Mouse (Mus musculus) thymus, postnatal 4 days (tissue): ENCODE measurements around the gene Pcdh9.

Experiments used
- DNase-seq: peaks from one replicate; pipeline ENCODE4 v3.0.0; 2021

The Pcdh9 gene

GRCm38 (mm10) chr14:93786234-93786633 lies 104.2 kb downstream of the Pcdh9 start:
- DNase-seq = no peak

- DNase-seq = no peak
These were observed 105.4 kb downstream of the Pcdh9 start for GRCm38 (mm10) chr14:93785031-93785430.

DNA sequence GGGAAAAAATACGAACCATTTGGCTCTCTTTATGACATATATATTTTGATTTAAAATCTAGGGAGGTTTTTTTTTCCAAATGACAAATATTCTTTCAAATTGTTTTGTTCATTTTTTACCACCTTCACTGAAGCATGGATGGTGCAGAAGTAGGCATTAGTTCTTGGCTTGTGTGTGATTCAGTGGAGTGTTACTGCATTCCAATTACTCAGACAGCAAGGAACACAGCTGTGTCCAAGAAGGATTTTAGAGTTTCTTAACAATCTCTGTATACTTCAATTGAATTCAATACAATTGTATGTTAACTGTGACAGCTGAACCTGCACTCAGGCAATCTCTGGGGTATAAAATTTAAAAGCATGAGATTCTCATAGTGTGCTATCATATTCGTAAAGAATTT lies 127.6 kb downstream of the Pcdh9 start:
- DNase-seq = no peak

- DNase-seq = no peak
These were observed 156.3 kb downstream of the Pcdh9 start for GRCm38 (mm10) chr14:93734077-93734673.

DNA sequence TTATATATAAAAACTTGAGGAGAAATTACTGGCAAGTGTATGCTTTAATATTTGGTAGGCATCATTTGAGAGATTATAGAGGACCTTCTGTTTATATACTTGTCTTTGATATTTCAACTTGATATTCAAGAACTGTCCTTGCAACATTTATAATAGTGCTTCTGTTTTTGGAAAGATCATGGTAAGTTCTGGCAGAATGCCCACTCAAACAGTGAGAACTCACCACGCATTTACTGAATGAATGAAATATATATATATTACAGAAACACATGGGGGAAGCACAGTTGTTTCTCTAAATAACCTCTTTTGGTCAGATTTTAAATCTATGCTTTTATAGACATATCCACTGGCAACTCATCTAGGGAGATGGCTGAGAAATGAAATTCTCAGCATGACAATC lies 164.7 kb downstream of the Pcdh9 start:
- no peak for DNase-seq

DNA sequence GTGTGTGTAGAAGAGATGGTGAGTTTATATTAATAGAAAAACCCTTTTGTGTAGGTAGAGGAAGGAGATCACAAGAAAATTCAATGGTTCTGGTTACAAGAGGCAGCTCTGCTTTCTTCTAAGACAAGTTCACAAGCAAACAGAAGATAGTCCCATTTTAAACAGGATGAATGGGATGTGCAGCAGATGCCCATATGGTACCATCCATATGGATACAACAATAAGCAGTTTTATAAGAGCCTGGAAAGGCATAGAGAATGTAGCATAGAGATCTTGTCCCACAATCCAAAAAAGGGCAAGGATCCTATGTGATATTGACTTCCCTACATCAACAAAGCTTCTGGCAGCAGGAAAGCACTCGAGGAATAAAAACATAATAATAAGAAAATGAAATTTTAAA lies 171.3 kb downstream of the Pcdh9 start:
- DNase-seq = no peak

- no peak for DNase-seq
These were observed 177.1 kb downstream of the Pcdh9 start for GRCm38 (mm10) chr14:93713250-93713935.

GRCm38 (mm10) chr14:93708651-93709050 lies 181.8 kb downstream of the Pcdh9 start:
- no peak for DNase-seq

- DNase-seq = no peak
These were observed 188.9 kb downstream of the Pcdh9 start for GRCm38 (mm10) chr14:93701385-93702101.

DNA sequence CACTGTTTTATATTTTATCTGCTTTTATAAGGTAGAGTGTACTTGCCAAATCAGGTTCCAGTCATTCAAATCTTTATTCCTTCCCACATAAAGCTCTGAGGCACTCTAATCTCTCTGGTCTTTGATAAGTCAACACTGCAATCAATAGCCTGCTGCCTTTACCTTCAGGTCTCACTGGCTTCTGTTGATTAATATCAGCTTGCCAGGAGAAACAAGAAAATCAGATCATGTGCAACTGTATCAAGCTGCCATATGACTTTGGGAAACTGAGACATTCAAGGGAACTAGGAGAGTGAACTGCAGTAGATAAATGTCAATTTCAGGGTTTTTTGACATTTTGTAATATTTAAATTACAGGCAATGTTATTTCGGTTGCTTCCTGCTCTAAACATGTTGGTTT lies 189.6 kb downstream of the Pcdh9 start:
- no peak for DNase-seq

DNA sequence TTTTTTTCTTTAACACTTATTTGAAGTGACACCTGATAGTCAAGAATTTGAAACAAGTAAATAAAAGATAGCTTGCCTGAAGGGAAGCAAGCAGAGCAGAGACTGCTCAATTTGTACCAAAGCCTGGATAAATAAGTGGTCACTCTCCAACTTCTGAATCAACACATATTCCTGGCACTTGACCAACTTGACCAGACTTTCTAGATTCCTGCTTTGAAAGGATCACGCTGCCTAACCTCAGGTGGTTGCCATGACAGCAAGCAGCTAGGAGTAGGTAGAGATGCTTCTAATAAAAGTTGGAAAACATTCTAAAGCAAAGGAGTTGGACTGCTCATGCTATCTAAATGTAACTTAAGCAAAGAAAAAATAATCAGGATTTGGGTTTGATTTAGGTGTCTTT lies 205.8 kb downstream of the Pcdh9 start:
- DNase-seq = no peak

DNA sequence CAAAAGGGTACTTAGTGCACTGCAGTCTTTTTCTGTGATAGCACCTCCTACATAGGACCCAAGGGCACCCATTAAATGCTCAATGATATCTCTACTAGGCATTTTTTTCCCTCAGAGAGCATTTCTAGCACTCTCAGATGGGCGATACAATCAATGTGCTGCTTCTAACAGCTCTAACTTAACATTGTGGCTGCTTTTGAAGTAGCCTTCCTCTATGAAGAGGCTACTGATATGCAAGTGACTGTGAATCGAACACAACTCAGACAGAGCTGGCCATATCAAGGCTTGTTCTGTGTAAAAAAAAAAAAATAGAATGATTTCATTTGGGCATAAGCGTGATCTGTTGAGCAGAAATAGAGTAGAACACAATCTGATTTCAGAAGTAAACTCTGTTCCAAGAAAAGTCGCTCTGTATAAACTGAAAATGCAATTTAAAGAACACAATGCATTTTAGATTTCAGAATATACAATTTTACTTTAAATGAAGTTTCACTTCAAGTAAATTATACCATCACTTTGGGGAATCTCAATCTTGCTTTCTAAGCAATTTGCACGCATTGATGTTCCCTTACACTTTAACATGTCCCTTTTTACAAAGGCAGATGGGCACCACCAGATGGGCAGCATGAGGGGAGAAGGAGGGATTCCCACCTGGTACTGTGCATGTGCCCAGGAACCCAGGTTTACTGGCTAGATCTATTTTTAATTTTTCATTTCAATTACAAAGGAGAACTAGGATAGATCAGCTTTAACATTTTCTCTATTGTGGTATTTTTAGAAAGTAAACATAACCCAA lies 215.0 kb downstream of the Pcdh9 start:
- DNase-seq = no peak

- DNase-seq = no peak
These were observed 236.3 kb downstream of the Pcdh9 start for GRCm38 (mm10) chr14:93653986-93654757.

DNA sequence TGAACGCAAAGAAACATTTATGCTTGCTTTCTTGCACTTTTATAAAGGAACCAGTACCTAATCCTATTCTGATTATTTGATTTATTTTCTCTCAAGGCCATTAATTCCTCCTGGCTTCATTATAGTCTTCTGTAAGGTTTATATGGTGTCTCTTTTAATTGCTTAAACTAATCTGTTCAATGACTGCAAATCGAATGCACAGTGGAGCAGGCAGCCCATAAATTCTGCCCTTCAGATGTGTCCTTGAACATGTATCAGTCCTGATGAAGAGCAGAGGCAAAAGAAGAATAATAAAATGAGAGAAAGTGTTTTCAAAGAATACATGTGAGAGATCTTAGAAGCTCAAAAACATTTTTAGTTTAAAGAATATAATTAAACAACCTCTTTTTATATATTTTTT lies 263.2 kb downstream of the Pcdh9 start:
- DNase-seq = no peak

- DNase-seq = no peak
These were observed 266.3 kb downstream of the Pcdh9 start for GRCm38 (mm10) chr14:93624144-93624543.

GRCm38 (mm10) chr14:93621211-93621610 lies 269.3 kb downstream of the Pcdh9 start:
- no peak for DNase-seq

- DNase-seq = no peak
These were observed 282.9 kb downstream of the Pcdh9 start for GRCm38 (mm10) chr14:93607546-93607945.

DNA sequence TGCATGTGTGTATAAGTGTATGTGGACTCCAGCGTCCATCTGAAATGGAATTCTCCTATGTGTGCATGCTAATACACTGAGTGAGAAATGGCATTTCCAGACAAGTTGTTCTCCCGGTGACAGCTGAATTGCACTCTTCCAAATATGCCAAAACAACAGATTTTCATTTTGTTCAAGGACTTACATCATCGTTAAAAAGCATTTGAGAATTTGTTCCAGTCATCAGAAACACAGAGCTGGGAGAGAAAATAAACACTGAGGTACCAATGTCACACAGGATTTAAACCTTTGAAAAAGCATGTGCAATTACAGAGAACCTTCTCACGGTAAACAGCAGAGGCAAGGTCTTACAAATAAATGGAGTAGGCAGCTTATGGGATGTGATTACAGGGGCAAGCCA lies 290.5 kb downstream of the Pcdh9 start:
- DNase-seq = no peak

DNA sequence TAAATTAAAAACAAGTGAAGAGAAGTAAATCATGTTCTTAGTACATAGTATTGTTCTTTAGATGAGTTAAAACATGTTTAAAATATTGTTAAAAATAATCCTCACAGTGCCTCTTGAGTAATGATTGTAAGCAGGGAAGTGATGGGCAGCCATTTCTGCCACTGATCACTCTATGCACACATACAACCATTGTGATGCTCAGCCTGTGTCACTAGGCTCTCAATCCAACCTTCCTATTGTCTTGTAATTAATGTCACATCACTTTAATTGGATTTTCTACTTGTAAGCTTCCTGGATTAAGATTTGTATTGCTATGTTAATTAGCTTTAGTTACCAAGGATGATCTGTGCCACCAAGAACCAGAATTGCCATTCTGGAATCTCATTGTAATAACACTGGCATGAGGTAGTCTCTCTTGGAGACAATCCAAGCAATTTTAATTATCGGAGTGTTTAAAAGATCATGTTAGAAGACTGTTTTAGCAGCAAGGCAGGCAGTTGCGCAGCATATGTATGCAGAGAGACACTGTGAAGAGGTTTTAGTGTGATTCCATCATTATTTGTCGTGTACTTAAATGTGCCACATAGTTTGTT lies 305.0 kb downstream of the Pcdh9 start:
- DNase-seq = no peak

DNA sequence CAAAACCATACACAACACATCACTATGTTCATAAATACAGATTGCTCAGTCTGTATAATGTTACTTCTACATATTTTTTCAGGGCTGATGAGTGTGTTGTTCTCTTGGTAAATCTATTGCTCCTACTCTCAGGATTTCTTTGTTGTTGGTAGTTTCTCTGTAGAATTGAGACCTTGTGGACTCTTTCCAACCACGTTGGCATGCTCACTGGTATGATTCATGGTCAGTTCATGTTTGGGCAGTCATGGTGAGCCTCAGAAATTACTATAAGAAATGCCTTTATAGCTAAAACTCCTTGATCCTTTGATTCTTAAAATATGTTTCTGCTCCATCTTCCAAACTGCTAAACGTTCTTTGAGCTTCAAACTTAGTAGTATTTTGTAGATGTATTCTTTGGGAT lies 326.1 kb downstream of the Pcdh9 start:
- DNase-seq = no peak

- DNase-seq = no peak
These were observed 328.9 kb downstream of the Pcdh9 start for GRCm38 (mm10) chr14:93561577-93561976.

DNA sequence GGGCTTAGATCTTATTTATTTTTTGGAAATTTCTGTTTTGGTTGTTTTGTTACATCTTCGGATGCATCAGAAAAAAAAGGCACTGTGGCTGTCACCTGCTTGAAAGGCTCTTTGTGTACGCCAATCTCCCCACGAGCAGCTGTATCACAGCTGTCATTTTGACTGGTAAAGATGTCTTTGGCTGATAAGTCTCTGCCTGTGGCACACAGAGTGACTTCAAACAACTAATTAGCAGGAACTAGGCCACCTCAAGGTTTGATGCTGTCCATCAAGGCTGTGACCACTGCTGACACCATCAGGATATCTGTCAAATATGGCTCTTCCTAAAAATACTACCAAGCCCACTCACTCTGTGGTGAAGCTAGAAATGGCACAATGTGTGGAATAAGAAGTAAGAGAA lies 336.7 kb downstream of the Pcdh9 start:
- DNase-seq = no peak
